Mouse (Mus musculus) frontal cortex, adult 2 months (tissue): ENCODE measurements around the gene Lrrc4b. TPM values are rescaled to one million over a fixed set of nuclear protein-coding genes. Genes with fewer than 3 reads are reported as not detected.

Experiments used
- DNase-seq, 2 experiments: peaks; one replicate each; pipeline ENCODE4 v3.0.0; 2022; ENCODE audit warnings: low spot score in 1 of 2; ENCODE audit errors: extremely low spot score in 1 of 2
- polyA plus RNA-seq: library from polyadenylated mRNA; depleted of rRNA; stranded (reverse); fragments of >200 nt; gene quantifications from 2 replicates; pipeline ENCODE4 v1.2.3, GENCODE M21; 2012

The Lrrc4b gene
- polyA plus RNA-seq, 1 experiment, result 230 TPM

- peak in 1 of 2 experiments; percentile 92 for DNase-seq
Observed at GRCm38 (mm10) chr7:44484841-44485571, 56.2 kb downstream of the Lrrc4b start.

GRCm38 (mm10) chr7:44485572-44486195 is 56.9 kb downstream of the Lrrc4b start:
- no peak for DNase-seq

GRCm38 (mm10) chr7:44486927-44487575 is 58.2 kb downstream of the Lrrc4b start:
- DNase-seq, result no peak

GRCm38 (mm10) chr7:44487936-44488335 is 59.1 kb downstream of the Lrrc4b start:
- DNase-seq, result no peak

GRCm38 (mm10) chr7:44488545-44488944 is 59.7 kb downstream of the Lrrc4b start:
- no peak for DNase-seq

GRCm38 (mm10) chr7:44490281-44490680 is 61.5 kb downstream of the Lrrc4b start:
- no peak for DNase-seq

- DNase-seq, result no peak
Observed at GRCm38 (mm10) chr7:44491391-44491790, 62.6 kb downstream of the Lrrc4b start.

GRCm38 (mm10) chr7:44492166-44492826 is 63.5 kb downstream of the Lrrc4b start:
- DNase-seq, result no peak

- DNase-seq, result no peak
Observed at GRCm38 (mm10) chr7:44494681-44495080, 65.9 kb downstream of the Lrrc4b start.

GRCm38 (mm10) chr7:44495086-44495485 is 66.3 kb downstream of the Lrrc4b start:
- no peak for DNase-seq

- peak; percentile 97 to 99 for DNase-seq
Observed at GRCm38 (mm10) chr7:44495992-44496770, 67.4 kb downstream of the Lrrc4b start, which contains the start of the genes Emc10 and Fam71e1. Emc10 (minus strand) TSS chr7:44496529. Fam71e1 (plus strand) TSS chr7:44496581.

- DNase-seq, result no peak
Observed at GRCm38 (mm10) chr7:44496771-44497109, 67.9 kb downstream of the Lrrc4b start.

GRCm38 (mm10) chr7:44497361-44498055 is 68.7 kb downstream of the Lrrc4b start:
- no peak for DNase-seq

- no peak for DNase-seq
Observed at GRCm38 (mm10) chr7:44498922-44499321, 70.1 kb downstream of the Lrrc4b start.

- DNase-seq, result no peak
Observed at GRCm38 (mm10) chr7:44500046-44500445, 71.2 kb downstream of the Lrrc4b start.

- DNase-seq, result peak in 1 of 2 experiments; percentile 87
Observed at GRCm38 (mm10) chr7:44501563-44502115, 72.8 kb downstream of the Lrrc4b start.

- no peak for DNase-seq
Observed at GRCm38 (mm10) chr7:44507491-44507890, 78.7 kb downstream of the Lrrc4b start.
